Mouse (Mus musculus): Measurements from ENCODE around the gene Tff2. TPM values are rescaled to one million over a fixed set of nuclear protein-coding genes. Genes with fewer than 3 reads are reported as not detected.

Gene Tff2
- polyA plus RNA-seq, 1 experiment from 2014 or later = not detected

- ATAC-seq (no peak), DNase-seq (ENCODE audit: low spot score) (no peak)
- Histone ChIP-seq H3K9ac (ENCODE audit: low read length) (no peak overlapping the region), H3K4me1 (ENCODE audit: control insufficient read depth, insufficient read depth, low read length) (no peaks in the 10 kb centered on the region), H3K27ac (ENCODE audit: low read depth, low read length) (no peak overlapping the region), H3K4me2 (ENCODE audit: low read length) (no peak overlapping the region), H3K36me3 (ENCODE audit: control insufficient read depth, insufficient read depth, low read length) (no peaks in the 10 kb centered on the region), H3K4me3 (ENCODE audit: low read depth, low read length) (no peak overlapping the region), H3K27me3 (replicated peaks; ENCODE audit: control insufficient read depth, insufficient read depth, low read length) (no peaks in the 10 kb centered on the region), H3K9me3 (replicated peaks; ENCODE audit: control insufficient read depth, low read length) (no peaks in the 10 kb centered on the region)
- WGBS = 34% methylated on average over 5 of the region's 5 CpGs
These were observed 8.4 kb upstream of the Tff2 start for GRCm38 (mm10) chr17:31152512-31152911.

GRCm38 (mm10) chr17:31145998-31146397 is 1.9 kb upstream of the Tff2 start:
- Histone ChIP-seq H3K27me3 (replicated peaks; ENCODE audit: control insufficient read depth, insufficient read depth, low read length) (no peaks in the 10 kb centered on the region), H3K9ac (ENCODE audit: low read length) (no peak overlapping the region), H3K4me1 (ENCODE audit: control insufficient read depth, insufficient read depth, low read length) (no peaks in the 10 kb centered on the region), H3K4me3 (ENCODE audit: low read depth, low read length) (no peak overlapping the region), H3K9me3 (replicated peaks; ENCODE audit: control insufficient read depth, low read length) (no peaks in the 10 kb centered on the region), H3K4me2 (ENCODE audit: low read length) (no peak overlapping the region), H3K27ac (ENCODE audit: low read depth, low read length) (no peak overlapping the region), H3K36me3 (ENCODE audit: control insufficient read depth, insufficient read depth, low read length) (no peaks in the 10 kb centered on the region)
- 85% methylated on average over 9 of the region's 9 CpGs for WGBS
- DNase-seq (ENCODE audit: low spot score) (no peak), ATAC-seq (no peak)

DNA sequence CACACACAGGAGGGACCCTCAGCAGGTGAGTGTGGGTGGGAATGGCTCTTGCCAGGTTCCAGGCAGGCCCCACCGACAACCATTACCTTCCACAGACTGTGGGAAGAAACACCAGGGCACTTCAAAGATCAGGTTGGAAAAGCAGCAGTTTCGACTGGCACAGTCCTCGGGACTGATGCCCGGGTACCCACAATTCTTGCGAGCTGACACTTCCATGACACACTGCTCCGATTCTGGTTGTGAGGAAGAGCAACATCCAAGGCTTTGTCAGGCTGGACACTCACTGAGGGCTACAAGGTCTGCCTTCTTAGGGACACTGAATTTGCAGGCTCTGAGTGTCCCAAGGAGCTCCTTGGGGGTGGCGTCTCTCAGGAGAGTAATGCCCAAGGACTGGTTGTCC is 2.0 kb downstream of the Tff2 start:
- Histone ChIP-seq H3K27me3 (replicated peaks; ENCODE audit: control insufficient read depth, insufficient read depth, low read length) (no peaks in the 10 kb centered on the region), H3K4me1 (ENCODE audit: control insufficient read depth, insufficient read depth, low read length) (no peaks in the 10 kb centered on the region), H3K9me3 (replicated peaks; ENCODE audit: control insufficient read depth, low read length) (no peaks in the 10 kb centered on the region), H3K27ac (ENCODE audit: low read depth, low read length) (no peak overlapping the region), H3K9ac (ENCODE audit: low read length) (no peak overlapping the region), H3K4me2 (ENCODE audit: low read length) (no peak overlapping the region), H3K36me3 (ENCODE audit: control insufficient read depth, insufficient read depth, low read length) (no peaks in the 10 kb centered on the region), H3K4me3 (ENCODE audit: low read depth, low read length) (no peak overlapping the region)
- no peak for DNase-seq (ENCODE audit: low spot score)
- WGBS = 91% methylated on average over 7 of the region's 7 CpGs
- no peak for ATAC-seq

DNA sequence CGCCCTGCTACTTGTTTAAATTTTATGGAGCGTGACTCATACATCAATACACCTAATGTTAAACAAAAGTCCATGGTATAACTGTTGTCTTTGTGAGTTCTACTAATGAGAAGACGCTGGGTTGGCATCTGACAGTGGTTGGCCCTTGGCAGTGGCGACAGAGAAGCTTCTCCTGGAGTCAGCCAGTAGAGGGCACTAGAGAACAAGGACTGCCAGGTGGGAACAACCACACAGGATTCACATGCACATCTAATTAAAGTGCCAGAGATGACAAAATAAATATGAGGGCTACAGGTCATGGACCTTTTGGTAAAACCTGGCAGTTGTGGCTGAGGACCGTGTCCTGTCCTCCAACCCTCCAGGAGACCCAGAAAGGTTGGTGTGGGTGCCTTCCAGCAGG is 5.7 kb downstream of the Tff2 start:
- DNase-seq (ENCODE audit: low spot score) (peak; percentile 82), ATAC-seq (peak; percentile 55)
- no peak overlapping the region for H3K9ac ChIP-seq (ENCODE audit: low read length)
- no peaks in the 10 kb centered on the region for H3K27me3 ChIP-seq (replicated peaks; ENCODE audit: control insufficient read depth, insufficient read depth, low read length)
- no peak overlapping the region for H3K4me3 ChIP-seq (ENCODE audit: low read depth, low read length)
- no peaks in the 10 kb centered on the region for H3K36me3 ChIP-seq (ENCODE audit: control insufficient read depth, insufficient read depth, low read length)
- H3K4me2 ChIP-seq (ENCODE audit: low read length) = no peak overlapping the region
- H3K27ac ChIP-seq (ENCODE audit: low read depth, low read length) = no peak overlapping the region
- H3K4me1 ChIP-seq (ENCODE audit: control insufficient read depth, insufficient read depth, low read length) = no peaks in the 10 kb centered on the region
- 13% methylated on average over 5 of the region's 5 CpGs for WGBS
- H3K9me3 ChIP-seq (replicated peaks; ENCODE audit: control insufficient read depth, low read length) = no peaks in the 10 kb centered on the region

DNA sequence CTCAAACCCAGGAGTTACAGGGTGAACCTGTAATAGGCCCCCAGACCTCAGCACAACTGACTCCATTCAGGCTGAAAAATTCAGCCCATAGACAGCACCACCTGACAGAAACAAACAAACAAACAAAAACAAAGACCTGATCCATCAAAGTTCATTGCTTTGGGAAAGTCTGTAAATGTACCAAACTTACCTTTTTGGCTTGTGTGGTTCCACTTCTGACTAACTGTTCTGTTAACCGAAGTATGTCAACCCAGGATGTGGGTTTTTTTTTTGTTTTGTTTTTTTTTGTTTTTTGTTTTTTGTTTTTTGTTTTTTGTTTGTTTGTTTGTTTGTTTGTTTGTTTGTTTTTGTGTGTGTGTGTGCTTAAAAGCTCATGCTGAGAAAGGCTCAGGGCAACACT is 7.3 kb downstream of the Tff2 start:
- 92% methylated on average over 1 of the region's 1 CpGs for WGBS
- Histone ChIP-seq H3K36me3 (ENCODE audit: control insufficient read depth, insufficient read depth, low read length) (no peaks in the 10 kb centered on the region), H3K27ac (ENCODE audit: low read depth, low read length) (no peak overlapping the region), H3K9me3 (replicated peaks; ENCODE audit: control insufficient read depth, low read length) (no peaks in the 10 kb centered on the region), H3K4me1 (ENCODE audit: control insufficient read depth, insufficient read depth, low read length) (no peaks in the 10 kb centered on the region), H3K9ac (ENCODE audit: low read length) (no peak overlapping the region), H3K27me3 (replicated peaks; ENCODE audit: control insufficient read depth, insufficient read depth, low read length) (no peaks in the 10 kb centered on the region), H3K4me3 (ENCODE audit: low read depth, low read length) (no peak overlapping the region), H3K4me2 (ENCODE audit: low read length) (no peak overlapping the region)
- ATAC-seq = no peak
- DNase-seq (ENCODE audit: low spot score) = no peak

DNA sequence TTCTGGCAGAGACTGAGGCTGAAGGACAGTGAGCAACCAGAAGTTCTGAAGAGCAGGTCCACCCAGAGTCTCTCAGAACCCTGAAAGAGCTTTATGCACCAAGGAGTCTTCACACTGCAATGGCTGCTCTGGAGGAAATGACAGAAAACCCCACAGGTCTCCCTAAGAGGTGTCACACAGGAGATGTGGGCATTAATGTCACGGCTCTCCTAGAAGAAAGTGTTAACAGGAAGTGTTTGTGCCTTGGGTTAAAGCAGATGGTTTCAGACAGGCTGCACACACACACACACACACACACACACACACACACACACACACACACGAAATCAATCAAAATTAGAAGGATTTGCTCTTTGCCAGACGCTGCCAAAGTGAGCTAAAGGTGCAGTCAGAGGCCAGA is 7.8 kb downstream of the Tff2 start:
- H3K4me1 ChIP-seq (ENCODE audit: control insufficient read depth, insufficient read depth, low read length) = no peaks in the 10 kb centered on the region
- H3K9ac ChIP-seq (ENCODE audit: low read length) = no peak overlapping the region
- no peak overlapping the region for H3K27ac ChIP-seq (ENCODE audit: low read depth, low read length)
- ATAC-seq (no peak), DNase-seq (ENCODE audit: low spot score) (no peak)
- H3K4me2 ChIP-seq (ENCODE audit: low read length) = no peak overlapping the region
- H3K4me3 ChIP-seq (ENCODE audit: low read depth, low read length) = no peak overlapping the region
- H3K36me3 ChIP-seq (ENCODE audit: control insufficient read depth, insufficient read depth, low read length) = no peaks in the 10 kb centered on the region
- no peaks in the 10 kb centered on the region for H3K27me3 ChIP-seq (replicated peaks; ENCODE audit: control insufficient read depth, insufficient read depth, low read length)
- H3K9me3 ChIP-seq (replicated peaks; ENCODE audit: control insufficient read depth, low read length) = no peaks in the 10 kb centered on the region
- WGBS = 52% methylated on average over 3 of the region's 3 CpGs

GRCm38 (mm10) chr17:31134913-31135312 is 9.2 kb downstream of the Tff2 start:
- no peaks in the 10 kb centered on the region for H3K9me3 ChIP-seq (replicated peaks; ENCODE audit: control insufficient read depth, low read length)
- WGBS = 86% methylated on average over 6 of the region's 6 CpGs
- no peak overlapping the region for H3K27ac ChIP-seq (ENCODE audit: low read depth, low read length)
- no peak for DNase-seq (ENCODE audit: low spot score)
- H3K4me2 ChIP-seq (ENCODE audit: low read length) = no peak overlapping the region
- H3K4me1 ChIP-seq (ENCODE audit: control insufficient read depth, insufficient read depth, low read length) = no peaks in the 10 kb centered on the region
- no peak overlapping the region for H3K4me3 ChIP-seq (ENCODE audit: low read depth, low read length)
- H3K36me3 ChIP-seq (ENCODE audit: control insufficient read depth, insufficient read depth, low read length) = no peaks in the 10 kb centered on the region
- no peaks in the 10 kb centered on the region for H3K27me3 ChIP-seq (replicated peaks; ENCODE audit: control insufficient read depth, insufficient read depth, low read length)
- no peak for ATAC-seq
- H3K9ac ChIP-seq (ENCODE audit: low read length) = no peak overlapping the region

- H3K4me2 ChIP-seq (ENCODE audit: low read length) = no peak overlapping the region
- no peak for DNase-seq (ENCODE audit: low spot score)
- no peak overlapping the region for H3K27ac ChIP-seq (ENCODE audit: low read depth, low read length)
- H3K9me3 ChIP-seq (replicated peaks; ENCODE audit: control insufficient read depth, low read length) = no peaks in the 10 kb centered on the region
- no peaks in the 10 kb centered on the region for H3K27me3 ChIP-seq (replicated peaks; ENCODE audit: control insufficient read depth, insufficient read depth, low read length)
- no peaks in the 10 kb centered on the region for H3K36me3 ChIP-seq (ENCODE audit: control insufficient read depth, insufficient read depth, low read length)
- no peak overlapping the region for H3K9ac ChIP-seq (ENCODE audit: low read length)
- no peak overlapping the region for H3K4me3 ChIP-seq (ENCODE audit: low read depth, low read length)
- no peak for ATAC-seq
- 80% methylated on average over 15 of the region's 15 CpGs for WGBS
- H3K4me1 ChIP-seq (ENCODE audit: control insufficient read depth, insufficient read depth, low read length) = no peaks in the 10 kb centered on the region
These were observed 10.3 kb downstream of the Tff2 start for GRCm38 (mm10) chr17:31133776-31134175.

DNA sequence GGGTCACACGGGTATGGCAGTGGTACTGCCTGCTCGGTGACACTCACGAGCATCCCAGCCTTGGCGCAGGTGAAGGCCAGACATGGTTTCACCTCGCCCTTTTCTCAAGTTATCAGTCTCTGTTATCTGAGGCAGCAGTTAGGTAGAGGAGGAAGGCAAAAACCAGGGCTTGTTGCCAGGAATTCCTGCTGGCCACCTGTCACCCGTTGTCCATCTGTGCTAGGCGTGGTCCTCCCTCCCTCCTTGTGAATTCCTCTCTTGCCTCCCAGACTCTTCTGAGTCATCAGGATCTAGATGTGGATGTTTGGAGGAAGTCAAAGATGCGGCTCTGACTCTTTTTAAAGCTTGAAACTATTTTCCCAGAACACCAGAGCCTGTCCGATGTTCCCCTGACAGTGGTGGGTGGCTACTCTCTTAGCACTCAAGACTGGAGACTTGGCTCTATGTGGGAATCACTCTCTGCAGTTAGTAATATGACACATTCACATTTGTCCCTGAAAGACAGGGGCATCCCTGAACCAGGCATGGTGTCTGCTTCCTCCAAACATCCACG is 12.7 kb downstream of the Tff2 start:
- Histone ChIP-seq H3K36me3 (ENCODE audit: control insufficient read depth, insufficient read depth, low read length) (no peaks in the 10 kb centered on the region), H3K4me1 (ENCODE audit: control insufficient read depth, insufficient read depth, low read length) (no peaks in the 10 kb centered on the region), H3K27ac (ENCODE audit: low read depth, low read length) (no peak overlapping the region), H3K9ac (ENCODE audit: low read length) (no peak overlapping the region), H3K4me2 (ENCODE audit: low read length) (no peak overlapping the region), H3K27me3 (replicated peaks; ENCODE audit: control insufficient read depth, insufficient read depth, low read length) (no peaks in the 10 kb centered on the region), H3K9me3 (replicated peaks; ENCODE audit: control insufficient read depth, low read length) (no peaks in the 10 kb centered on the region), H3K4me3 (ENCODE audit: low read depth, low read length) (no peak overlapping the region)
- WGBS = 86% methylated on average over 10 of the region's 10 CpGs
- ATAC-seq = no peak
- no peak for DNase-seq (ENCODE audit: low spot score)

All from forebrain, embryonic 14.5 days (tissue).